Mouse (Mus musculus): ENCODE measurements around the gene Zfyve19.

The Zfyve19 gene

DNA sequence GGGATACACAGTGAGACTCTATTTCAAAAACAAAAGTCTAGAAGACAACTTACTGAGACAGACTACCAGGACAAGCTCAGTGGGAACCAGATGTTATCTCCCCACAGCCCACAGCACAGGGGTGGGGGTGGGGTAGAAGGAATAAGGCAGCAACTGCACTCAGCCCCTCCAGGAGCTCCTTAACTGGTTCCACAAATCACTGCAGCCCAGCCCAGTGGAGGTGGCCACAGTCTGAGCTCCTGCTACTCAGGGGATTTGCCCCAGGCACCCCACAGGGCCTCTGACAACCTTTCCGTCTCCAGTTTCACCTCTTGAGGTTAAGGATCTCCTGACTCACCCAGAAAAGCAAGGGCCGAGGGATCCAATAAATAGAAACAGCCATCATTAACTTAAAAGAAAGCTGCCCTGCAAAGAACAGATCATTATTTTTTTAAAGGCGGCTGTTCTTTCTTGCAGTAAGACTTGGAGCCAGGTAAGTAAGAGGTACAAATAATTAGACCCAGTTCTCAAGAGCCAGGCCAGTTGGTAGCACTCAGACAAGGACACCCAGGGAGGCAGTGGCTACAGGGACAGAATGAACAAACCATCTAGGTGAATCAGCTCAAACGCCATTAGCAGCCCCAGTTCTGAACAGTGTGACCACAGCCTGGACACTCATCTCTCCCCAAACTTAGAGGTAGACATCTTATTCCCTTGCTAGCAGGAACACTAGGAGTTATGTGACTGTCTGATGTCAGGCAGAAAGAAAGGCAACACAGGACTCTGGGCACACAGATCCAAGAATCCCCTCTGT lies 11.9 kb upstream of the Zfyve19 start:
- no peak for DNase-seq (ENCODE audit: low read depth)

DNA sequence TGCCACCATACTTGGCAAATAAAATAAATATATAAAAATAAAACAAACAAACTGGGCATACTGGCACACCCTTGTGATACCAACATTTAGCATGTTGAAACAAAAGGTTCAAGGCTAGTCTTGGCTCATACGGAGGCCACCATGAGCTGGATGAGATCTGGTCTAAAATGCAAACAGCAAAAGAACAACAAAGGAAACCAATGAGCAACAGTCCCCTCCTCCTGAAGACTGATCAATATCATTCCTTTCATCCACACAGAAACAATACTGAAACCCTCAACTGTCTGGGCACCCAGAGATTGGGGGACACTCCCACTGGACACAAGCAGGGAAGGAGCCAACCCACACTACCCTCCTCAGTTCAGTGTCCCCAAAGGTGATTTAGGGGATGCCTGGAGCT lies 10.9 kb upstream of the Zfyve19 start:
- no peak for DNase-seq (ENCODE audit: low read depth)

DNA sequence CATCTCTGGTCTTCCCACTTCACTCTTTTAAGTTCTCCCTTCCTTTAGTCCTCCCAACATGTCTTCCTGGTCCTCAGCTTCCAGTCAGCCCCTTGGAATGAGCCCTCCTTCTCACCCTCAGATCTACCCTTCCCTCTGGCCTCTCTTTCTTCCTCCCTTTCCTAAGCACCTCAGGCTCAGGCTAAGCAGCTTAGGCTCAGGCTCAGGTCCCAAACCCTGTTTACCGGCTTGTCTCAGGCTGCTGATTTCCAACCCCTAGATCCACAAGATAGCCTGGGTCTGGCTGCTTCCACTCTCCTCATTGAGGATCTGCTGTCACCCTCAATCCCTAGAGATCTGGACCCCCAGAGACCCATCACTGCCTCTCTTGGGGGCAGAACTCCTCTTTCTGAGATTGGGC lies 10.4 kb upstream of the Zfyve19 start:
- no peak for DNase-seq (ENCODE audit: low read depth)

DNA sequence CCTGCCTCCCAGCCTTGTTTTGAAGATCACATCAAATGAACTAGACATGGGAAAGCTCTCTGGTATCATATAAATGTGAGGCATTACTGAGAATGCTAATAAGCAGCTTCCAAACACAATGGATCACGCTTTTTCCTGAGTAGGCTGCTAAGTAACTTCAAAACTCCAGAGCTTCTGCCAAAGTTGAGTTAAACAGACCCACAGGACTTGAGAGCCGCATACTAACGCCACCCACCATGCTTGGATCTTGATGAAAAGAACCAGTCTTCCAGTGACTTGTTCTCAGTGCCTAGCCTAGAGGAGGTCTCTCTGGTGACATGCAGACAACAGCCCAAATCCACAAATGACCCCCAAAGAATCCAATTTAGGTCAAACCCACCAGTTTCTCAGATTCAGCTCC lies 9.5 kb upstream of the Zfyve19 start:
- DNase-seq (ENCODE audit: low read depth) = no peak

DNA sequence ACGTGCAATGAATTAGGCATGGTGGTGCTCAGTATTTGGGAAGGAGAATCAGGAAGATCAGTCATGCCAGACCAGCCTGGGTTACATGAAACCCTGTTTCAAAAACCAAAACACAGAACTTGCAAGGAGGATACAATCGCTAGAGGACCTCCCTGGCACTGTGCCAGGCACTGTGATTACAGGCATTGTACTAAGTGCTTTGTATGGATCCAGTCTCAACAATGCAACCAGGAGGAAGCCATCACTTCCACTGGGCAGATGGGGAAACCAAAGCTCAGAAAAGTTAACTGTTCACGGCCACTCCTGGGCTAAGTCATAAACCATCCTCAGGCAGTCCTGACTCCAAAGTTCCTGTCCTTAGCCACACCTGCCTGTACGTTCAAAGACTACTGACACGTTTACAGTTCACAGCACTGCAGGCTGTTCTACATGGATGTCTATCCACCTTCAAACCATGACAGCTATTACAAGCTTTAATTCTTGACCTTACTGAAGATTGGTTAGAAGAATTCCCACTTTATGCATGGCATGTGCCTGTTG lies 5.4 kb upstream of the Zfyve19 start:
- DNase-seq (ENCODE audit: low read depth) = no peak

DNA sequence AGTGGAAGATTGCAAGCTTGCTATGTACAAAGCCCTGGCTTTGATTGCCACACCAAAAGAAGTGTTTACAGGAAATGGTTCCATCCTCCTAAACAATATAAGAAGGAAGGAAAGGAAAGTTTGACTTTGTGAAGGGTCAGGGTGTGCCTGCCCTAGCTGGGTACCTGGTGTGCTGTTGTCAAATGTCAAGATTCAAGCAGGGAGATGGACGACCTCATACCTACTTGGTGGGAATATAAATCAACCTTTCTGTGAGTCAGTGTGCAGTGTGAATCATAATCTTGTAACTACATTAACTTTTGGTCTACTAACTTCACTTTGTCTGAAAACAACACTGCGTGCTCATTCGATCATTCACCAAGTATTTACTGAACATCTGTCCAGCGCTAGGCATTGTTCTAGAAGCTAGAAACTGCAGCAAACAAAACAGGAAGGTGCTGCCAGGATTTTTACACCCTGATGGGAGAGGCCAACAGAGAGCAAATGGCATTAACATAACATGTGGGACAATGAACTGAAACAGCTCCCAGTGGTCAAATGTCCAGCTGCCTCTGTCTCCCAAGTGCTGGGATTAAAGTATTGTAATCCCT lies 4.5 kb upstream of the Zfyve19 start:
- no peak for DNase-seq (ENCODE audit: low read depth)

DNA sequence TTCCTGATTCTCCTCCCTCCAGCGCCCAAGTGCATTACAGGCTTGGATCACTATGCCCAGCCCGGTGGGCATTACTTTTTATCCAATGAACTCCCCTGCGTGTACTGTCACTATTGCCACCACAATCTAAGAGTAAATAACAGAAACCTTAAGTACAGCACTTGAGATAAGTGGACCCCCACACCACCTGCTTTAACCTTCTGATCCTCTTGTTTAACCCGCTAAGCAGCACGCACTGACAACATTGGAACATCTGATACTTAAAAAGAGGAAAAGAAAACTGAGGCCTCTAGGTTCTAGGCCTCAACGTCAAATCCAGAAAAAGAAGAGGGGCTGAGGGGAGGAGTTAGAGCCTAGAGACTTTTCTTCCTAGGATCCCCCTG lies 465 bp upstream of the Zfyve19 start:
- no peak for DNase-seq (ENCODE audit: low read depth)

DNA sequence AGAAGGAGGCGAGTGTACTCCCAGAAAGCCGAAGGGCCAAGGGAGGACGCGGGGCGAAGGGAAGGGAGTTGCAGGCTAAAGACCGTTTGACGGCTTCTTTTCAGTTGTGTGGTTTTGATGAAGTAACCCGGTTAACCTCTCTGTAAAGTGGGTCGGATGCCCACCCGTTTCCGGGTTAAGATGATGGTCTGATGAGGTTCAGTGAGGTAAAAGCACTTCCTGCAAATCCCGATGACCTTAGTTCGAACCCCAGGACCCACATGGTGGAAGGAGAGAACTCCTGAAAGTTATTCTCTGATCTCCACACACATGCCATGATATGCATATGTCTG lies 725 bp downstream of the Zfyve19 start:
- DNase-seq (ENCODE audit: low read depth) = no peak

DNA sequence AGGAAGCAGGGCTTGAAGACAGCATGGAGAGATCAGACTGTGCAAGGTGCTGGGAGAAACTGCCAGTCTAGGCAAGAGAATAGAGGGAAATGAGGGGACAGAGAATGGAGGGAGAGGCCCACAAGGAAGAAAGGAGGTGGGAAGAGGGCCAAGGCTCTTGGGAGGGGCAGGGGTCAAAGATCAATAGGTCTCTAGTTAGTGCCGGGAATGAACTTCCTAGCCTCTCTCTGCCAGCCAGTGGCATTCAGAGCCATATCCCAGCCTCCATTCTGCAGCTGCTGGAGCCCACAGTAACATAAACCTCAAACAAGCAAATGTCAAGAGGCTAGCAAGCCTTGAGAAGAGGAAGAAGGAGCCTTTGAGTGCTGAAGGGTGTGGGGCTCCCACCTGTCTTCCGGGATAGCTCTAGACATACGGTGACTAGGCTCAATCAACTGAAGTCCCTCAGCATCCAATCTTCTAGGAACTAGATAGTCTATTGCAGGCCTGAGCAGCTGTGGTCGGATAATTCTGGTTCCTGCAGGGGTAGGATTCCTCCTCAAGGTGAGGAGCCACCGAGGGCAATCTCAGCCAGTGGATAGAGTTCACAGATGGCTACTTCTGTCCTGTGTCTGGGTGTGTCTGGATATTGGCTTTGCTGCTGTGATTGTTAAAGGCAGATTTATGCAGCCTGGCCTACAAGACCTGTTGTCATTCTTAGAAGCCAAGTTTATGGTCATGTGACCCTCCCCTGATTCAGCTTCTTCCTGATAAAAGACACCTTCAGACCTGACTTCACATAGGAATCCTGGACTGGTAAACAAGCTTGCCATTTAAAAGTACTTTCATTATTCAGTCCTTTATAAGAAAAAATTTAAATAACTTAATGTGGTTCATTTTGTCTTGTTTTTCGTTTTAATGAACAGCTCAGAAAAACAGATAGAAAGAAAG lies 21.6 kb downstream of the Zfyve19 start, which contains the start of gene Ppp1r14d:
Gene Ppp1r14d (minus strand): TSS at position 132 of the 930 bp plus-strand sequence.
- DNase-seq (ENCODE audit: low read depth) = no peak

DNA sequence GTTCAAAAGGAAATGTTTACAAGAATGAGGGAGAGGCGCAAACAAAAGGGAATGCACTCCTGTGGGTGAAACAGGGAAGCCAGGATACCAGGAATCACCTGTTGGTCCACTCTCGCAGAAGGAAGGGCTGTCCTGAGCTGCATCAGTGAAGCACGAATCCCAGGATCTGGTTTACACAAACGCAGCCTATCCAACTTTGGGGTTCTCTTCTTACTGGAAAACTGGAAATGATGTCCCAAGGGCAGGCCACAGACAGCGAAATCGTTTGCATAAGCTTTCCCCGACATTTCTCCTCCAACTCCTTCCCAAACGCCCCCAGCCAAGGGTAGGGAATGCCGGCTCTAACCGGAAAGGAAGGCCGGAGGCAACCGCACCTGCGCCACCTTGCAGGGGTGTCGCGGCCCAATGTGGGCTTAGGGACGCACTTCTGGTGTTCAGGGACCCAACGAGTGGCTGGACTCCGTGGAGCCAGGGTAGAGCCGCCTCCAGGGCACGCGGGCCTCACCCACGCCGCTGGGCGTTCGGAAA lies 28.3 kb downstream of the Zfyve19 start:
- DNase-seq (ENCODE audit: low read depth) = no peak

DNA sequence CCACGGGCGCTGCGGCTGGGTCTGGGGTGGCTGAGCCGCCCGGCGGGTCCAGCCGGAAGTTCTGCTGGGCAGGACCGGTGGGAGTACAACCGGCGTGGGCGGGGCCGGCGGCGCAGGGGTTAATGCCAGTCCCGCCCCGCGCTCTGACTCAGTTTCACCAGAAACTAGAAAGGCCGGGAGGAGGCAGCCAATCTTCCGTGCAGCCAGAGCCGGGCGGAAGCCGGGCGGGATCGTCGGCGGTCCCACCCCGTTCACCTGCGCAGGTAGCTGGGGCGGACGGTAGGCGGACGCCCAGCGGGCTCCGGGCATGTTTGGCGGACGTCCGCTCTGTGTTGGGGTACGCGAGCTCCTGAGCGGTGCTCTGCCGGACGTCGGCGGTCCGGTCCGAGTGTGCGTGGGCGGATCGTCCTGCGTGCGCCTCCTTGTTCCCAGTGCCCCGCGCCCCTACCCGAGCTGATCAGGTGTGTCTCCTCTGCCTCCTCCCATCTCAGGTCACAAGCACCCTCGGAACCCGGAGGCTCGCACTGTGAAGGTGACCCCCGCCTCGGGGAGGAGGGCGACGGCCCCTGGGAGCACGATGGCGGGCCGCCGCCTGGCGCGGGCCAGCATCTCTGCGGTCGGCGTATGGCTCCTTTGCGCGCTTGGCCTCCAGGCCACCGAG lies 28.9 kb downstream of the Zfyve19 start, which contains the start of gene Spint1:
Gene Spint1 (plus strand): TSS at position 153 of the 661 bp plus-strand sequence.
- no peak for DNase-seq (ENCODE audit: low read depth)

DNA sequence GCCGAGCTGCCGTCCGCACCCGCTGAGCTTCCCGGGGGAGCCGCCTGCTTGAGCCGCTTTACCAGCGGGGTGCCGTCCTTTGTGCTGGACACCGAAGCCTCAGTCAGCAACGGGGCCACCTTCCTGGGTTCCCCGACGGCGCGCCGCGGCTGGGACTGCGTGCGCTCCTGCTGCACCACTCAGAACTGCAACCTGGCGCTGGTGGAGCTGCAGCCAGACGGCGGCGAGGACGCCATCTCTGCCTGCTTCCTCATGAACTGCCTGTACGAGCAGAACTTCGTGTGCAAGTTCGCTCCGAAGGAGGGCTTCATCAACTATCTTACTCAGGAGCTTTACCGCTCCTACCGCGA lies 29.4 kb downstream of the Zfyve19 start:
- DNase-seq (ENCODE audit: low read depth) = no peak

DNA sequence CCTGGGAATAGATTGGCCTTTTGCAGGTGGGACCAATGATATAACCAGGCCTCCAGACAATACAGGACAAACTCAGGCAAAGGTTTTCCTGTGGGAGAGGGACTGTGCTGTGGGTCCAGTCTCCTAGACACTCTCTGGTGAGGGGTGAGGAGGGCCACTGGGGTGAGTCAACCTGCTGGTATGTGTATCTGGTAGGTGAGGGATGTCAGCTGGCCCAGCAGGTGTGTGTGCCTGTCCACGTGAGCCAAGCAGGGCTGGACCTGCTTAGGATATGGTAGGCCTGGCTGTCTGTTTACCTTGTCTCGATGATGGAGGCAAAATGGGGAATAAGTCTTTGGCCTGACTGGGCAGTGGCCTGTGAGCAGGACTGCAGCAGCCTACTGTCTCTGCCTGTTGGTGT lies 30.3 kb downstream of the Zfyve19 start:
- DNase-seq (ENCODE audit: low read depth) = no peak

DNA sequence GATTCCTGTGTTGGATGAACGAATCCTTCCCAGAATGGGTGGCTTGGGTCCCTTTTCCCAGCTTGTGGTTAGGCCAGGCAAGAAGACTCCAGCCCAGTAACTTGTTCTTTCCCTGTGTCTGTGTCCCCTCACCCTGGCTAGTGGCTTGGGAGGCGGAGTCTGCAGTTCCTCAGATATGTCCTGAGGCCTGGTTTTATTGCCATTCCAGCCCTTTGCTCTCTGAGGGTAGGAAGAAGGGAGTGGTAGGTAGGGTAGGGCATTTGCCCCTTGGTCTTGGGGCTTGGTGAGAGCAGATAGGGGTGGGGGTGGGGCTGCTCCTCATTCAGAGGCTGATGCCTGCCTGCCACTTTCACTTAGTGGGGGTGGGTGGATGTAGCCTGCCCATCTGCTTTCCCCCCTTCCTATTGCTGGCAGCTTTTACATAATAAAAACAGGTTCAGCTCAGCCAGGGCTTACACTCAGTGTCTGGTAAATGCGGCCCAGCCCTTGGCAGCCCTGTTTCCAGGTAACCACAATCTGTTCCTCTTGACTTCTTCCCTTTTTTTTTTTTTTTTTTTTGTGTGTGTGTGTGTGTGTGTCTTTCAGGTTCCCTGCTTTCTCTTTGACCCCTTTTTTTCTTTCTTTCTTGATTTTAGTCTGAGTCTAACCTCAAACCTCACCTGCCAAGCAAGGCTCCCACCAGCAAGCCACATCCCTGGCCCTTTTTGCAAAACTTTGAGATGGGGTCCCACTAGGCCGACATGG lies 31.8 kb downstream of the Zfyve19 start:
- DNase-seq (ENCODE audit: low read depth) = no peak

DNA sequence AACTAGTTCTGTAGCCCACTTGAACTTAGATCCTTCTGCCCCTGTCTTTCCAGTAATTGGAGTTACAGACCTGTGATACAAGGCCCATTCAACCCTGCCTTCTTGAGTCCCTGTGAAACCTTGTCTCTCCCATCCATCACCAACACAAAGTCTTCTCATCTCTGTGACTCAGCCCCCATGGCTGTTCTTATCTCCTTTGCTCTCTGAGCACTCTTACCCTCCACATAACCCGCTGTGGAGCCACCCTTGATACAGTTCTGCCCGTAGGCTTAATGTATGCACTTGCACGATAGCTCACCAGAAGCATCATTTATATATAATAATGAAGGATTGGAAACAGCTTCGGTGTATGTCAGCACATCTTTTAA lies 32.4 kb downstream of the Zfyve19 start:
- no peak for DNase-seq (ENCODE audit: low read depth)

DNA sequence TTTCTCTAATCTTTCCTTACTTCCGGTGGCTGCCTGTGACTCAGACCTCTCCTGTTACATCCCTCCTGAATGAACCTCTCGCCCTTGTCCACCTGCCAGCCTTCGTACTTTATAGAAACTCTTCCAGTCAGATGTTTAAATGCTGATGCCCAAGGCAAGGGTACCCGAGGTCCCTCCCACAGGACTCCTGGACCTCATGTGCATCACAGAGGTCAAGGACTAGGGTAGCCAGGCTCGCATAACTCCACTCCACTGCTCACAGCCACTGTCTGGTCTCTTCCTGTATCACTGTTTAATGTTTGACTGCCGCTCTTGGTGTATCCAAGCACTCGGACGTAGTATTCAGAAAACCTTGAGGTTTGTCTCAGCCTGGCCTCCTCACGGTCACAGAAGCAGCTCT lies 34.1 kb downstream of the Zfyve19 start:
- DNase-seq (ENCODE audit: low read depth) = no peak

DNA sequence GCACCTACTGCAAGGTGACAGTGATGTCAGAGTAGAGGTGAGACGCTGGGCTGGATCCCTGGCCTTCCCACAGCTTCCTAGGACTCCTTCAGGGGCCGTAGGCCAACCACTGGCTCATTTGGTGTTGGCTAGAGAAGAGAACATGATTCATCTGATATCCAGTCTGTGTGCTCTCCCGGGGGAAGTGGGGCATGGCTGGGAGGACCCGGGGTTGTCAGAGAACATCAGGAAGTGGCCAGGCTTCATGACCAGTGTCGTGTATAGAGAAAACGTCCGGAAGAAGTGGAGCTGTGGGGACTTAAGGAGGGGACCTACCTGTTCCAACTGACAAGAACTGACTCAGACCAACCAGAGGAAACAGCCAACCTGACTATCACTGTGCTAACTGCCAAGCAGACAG lies 36.8 kb downstream of the Zfyve19 start:
- DNase-seq (ENCODE audit: low read depth) = no peak

DNA sequence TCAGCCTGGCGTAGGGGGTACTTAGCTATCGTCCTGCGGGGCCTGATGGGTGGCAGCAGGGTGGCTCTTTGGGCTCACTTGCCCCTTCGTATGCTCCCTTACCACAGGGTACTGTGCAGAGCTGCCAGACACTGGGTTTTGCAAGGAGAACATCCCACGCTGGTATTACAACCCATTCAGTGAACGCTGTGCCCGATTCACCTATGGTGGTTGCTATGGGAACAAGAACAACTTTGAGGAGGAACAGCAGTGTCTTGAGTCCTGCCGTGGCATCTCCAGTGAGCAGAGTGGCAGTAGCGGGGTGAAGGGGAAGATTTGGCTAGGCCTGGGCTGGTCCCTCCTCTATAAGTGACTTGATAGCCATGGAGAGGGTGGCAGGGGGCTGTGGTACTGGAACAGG lies 39.5 kb downstream of the Zfyve19 start:
- no peak for DNase-seq (ENCODE audit: low read depth)

DNA sequence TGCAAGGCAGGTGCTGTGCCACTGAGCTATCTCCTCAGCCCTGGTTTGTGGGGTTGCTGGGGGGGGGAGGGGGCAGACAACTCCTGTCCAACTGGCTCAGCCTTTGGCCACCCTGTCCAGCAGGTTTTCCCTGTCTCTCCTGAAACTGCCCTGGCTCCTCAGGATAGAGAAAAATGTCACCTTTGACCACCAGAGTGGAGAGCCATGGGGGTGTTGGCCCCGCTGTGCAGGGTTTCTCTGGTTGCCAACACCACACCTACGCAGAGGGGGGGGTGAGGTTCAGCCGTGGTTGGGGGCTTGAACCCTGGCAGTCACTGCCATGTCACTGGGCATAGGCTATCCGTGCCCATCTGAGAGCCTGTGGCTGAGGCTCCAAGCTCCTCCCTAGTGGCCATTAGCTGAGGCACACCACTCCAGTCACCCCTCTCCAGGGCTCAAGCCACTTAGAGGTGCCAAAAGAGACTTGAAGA lies 41.2 kb downstream of the Zfyve19 start:
- no peak for DNase-seq (ENCODE audit: low read depth)

DNA sequence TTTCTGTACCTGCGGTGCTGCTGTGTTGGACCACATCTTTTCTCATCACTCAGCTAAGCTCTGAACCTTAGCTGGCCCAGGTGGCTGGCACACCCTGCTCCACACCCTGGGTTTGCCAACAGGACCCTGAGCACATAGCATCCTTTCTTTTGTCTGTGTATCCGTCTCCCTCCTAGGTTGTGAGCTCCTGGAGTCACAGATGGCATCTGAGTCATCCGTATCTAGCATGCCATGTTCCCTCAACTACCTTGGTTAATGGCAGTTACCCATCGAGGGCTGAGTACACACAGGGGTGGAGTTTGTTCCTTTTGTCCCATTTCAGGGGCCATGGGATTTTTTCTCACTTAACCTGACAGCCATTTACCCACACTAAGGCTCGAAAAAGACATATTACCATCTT lies 42.0 kb downstream of the Zfyve19 start:
- no peak for DNase-seq (ENCODE audit: low read depth)

DNA sequence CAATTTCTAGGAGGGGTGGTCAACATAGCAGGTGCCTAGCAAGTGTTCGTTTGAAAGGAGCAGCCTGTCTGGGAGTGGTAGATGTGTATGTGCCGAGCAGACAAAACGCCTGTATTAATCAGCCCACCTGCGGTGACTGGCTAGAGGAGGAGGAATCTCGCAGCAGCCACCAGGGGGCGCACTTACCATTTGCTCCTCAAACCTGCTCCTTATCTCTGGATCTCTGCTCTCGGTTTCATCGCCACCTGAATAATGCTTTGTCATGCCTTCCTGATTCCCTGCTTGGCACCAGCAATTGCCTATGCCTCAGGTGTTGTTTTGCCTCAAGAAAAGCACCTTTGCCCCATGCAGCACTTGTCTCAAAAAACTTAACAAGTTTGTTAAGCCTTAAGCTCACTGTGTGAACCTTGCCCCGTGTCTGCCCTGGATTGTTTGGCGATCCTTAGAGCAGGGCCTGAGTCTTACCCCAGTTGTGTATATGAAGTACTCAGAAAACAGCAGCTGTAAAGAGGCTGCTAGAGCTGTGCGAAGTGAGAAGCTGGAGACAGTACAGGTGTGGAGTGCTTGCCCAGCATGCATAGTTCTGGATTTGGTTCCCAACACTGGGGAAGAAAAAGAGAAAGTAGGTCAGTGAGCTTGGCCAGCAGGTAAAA lies 42.5 kb downstream of the Zfyve19 start:
- DNase-seq (ENCODE audit: low read depth) = peak; percentile 90
